ENCODE assay signal across 9 mouse cellular contexts in the genomic region with DNA sequence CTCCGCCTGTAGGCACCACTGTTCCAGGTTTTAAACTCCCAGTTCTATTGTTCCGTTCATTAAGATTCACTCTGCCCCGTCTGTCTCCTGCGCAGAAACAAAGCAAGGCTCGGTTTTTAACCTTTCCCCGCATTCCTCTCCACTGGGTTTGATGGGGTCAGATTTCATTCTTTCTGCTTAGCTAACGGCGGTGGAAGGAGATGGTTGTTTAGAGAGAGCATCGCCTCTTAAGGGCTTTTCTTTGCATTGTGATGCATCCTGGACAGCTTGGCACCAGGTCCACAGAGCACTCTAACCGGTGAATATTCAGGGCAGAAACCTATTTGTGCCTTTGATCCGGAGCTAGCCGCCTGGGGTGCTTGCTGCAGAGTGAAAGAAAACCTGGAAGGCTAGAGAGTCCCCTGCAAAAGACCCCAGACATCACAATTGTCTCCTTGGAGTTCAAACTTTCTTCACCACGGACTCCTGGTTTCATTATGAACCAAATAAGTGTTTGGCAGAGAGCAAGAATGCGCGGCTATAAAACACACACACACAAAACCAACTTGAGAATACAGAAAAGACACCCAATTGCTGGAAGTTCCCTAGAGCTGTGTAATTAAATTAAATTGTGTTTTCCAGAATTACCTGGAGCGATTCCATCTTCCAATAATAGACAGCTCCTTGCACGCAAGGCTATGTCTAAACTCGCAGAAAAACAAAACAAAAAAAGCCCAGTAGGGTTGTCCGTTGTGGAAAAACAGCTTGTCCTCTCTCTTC. TPM values are rescaled to one million over a fixed set of nuclear protein-coding genes. Genes with fewer than 3 reads are reported as not detected.
DNase-seq lines count a peak whose midpoint lies in the region; ATAC-seq and TF ChIP-seq lines count a peak whose summit lies in the region.
"Had no signal": no experiment of that assay in that cellular context is flagged by ENCODE, and none has a peak within 500 bp of the region (broad histone marks: within the 10 kb centered on the region; RNA-seq: fewer than 3 reads in every experiment).

No protein-coding gene starts in this region.

- H3K9me3 ChIP-seq in heart, embryonic 13.5 days, result no peaks in the 10 kb centered on the region
- no peaks in the 10 kb centered on the region for H3K9me3 ChIP-seq in hindbrain, embryonic 13.5 days
- no peaks in the 10 kb centered on the region for H3K9me3 ChIP-seq in midbrain, postnatal 0 days (ENCODE audit: low read length)

- no peak for DNase-seq in heart, adult 18-20 months
- peak; percentile 79 for DNase-seq in embryo, embryonic 11 days
- peak; percentile 53 for DNase-seq in midbrain, postnatal 0 days (ENCODE audit: low spot score)
- DNase-seq in ovary, postnatal 10 days (ENCODE audit: low spot score), result no peak
- DNase-seq in gastrocnemius, adult 18-20 months (ENCODE audit: low spot score), result no peak
- DNase-seq: liver, postnatal 0 days had no signal

- 0 out of 2 replicates have a peak, but pooled peaks have one; percentile 7 for TF ChIP-seq CTCF in midbrain, postnatal 0 days (IDR thresholded peaks at IDR 0.05)

- WGBS in heart, embryonic 13.5 days, result 18% methylated on average over 19 of the region's 19 CpGs
- WGBS in hindbrain, embryonic 13.5 days, result 2% methylated on average over 19 of the region's 19 CpGs
- 8% methylated on average over 19 of the region's 19 CpGs for WGBS in midbrain, postnatal 0 days

- H3K4me1 ChIP-seq in heart, embryonic 13.5 days, result peaks cover 23% of the 10 kb centered on the region
- H3K4me1 ChIP-seq in hindbrain, embryonic 13.5 days (replicated peaks), result peaks cover 47% of the 10 kb centered on the region
- H3K4me1 ChIP-seq in midbrain, postnatal 0 days (ENCODE audit: insufficient read depth, low read length), result peaks cover 9% of the 10 kb centered on the region; the same call in 1 of the 2 replicates

- no peak overlapping the region for H3K27ac ChIP-seq in heart, embryonic 13.5 days (replicated peaks)
- H3K27ac ChIP-seq in hindbrain, embryonic 13.5 days, result peak overlapping the region; percentile 80
- H3K27ac ChIP-seq in midbrain, postnatal 0 days (ENCODE audit: low read depth, low read length), result peak overlapping the region; percentile 75

- H3K4me3 ChIP-seq in heart, embryonic 13.5 days, result peak overlapping the region; percentile 24
- H3K4me3 ChIP-seq in hindbrain, embryonic 13.5 days, result no peak overlapping the region; the same call in 1 of the 2 replicates
- H3K4me3 ChIP-seq in midbrain, postnatal 0 days (ENCODE audit: low read depth, low read length), result no peak overlapping the region

- H3K9ac ChIP-seq in heart, embryonic 13.5 days, result peak overlapping the region; percentile 54; the same call in 1 of the 2 replicates
- H3K9ac ChIP-seq in hindbrain, embryonic 13.5 days, result peak overlapping the region; percentile 58
- peak overlapping the region; percentile 39; the same call in 1 of the 2 replicates for H3K9ac ChIP-seq in midbrain, postnatal 0 days (replicated peaks; ENCODE audit: low read length, poor library complexity, severe bottlenecking)
- H3K9ac ChIP-seq: liver, postnatal 0 days had no signal

- ATAC-seq in heart, embryonic 13.5 days (ENCODE audit: extremely low read depth, insufficient number of reproducible peaks, low FRiP score, low TSS enrichment), result no peak
- ATAC-seq in hindbrain, embryonic 13.5 days (ENCODE audit: low FRiP score), result peak; percentile 65
- ATAC-seq in midbrain, postnatal 0 days (ENCODE audit: low FRiP score), result no peak
- no peak for ATAC-seq in monocyte, adult 5-6 weeks (replicated peaks; ENCODE audit: insufficient number of reproducible peaks, low FRiP score, low TSS enrichment, poor library complexity, severe bottlenecking)
- ATAC-seq: liver, postnatal 0 days had no signal

- H3K36me3 ChIP-seq in heart, embryonic 13.5 days, result no peaks in the 10 kb centered on the region
- H3K36me3 ChIP-seq in hindbrain, embryonic 13.5 days, result no peaks in the 10 kb centered on the region
- H3K36me3 ChIP-seq in midbrain, postnatal 0 days (ENCODE audit: insufficient read depth, low read length), result no peaks in the 10 kb centered on the region

- H3K27me3 ChIP-seq in heart, embryonic 13.5 days (replicated peaks), result peaks cover 3% of the 10 kb centered on the region
- H3K27me3 ChIP-seq in hindbrain, embryonic 13.5 days, result no peaks in the 10 kb centered on the region
- H3K27me3 ChIP-seq in midbrain, postnatal 0 days (ENCODE audit: insufficient read depth, low read length), result no peaks in the 10 kb centered on the region

- peak overlapping the region; percentile 61 for H3K4me2 ChIP-seq in heart, embryonic 13.5 days
- peak overlapping the region; percentile 46 for H3K4me2 ChIP-seq in hindbrain, embryonic 13.5 days
- peak overlapping the region; percentile 36 for H3K4me2 ChIP-seq in midbrain, postnatal 0 days (ENCODE audit: low read depth, low read length, poor library complexity, severe bottlenecking)

RNA-seq across cellular contexts. Expression of gene Dok5, which starts 40.7 kb away (rescaled TPM):
- polyA plus RNA-seq in heart, embryonic 13.5 days (2015; fragmentation: Nextera tagmentation; extraction: Ambion mirVana), result 6.1 and 8.4 TPM in 2 replicates
- total RNA-seq in heart, adult 18-20 months (2021), result under 1 TPM; 0.26 to 0.30 TPM
- polyA plus RNA-seq in hindbrain, embryonic 13.5 days (2015; fragmentation: Nextera tagmentation; extraction: Ambion mirVana), result 63.7 and 64.6 TPM in 2 replicates
- total RNA-seq in midbrain, postnatal 0 days (2014; rRNA removed), result 27.0 and 29.3 TPM in 2 replicates
- polyA plus RNA-seq in midbrain, postnatal 0 days (2015; fragmentation: Nextera tagmentation; extraction: Ambion mirVana), result 35.2 and 36.9 TPM in 2 replicates
- not detected in 3 replicates for total RNA-seq in monocyte, adult 5-6 weeks (2017)
- total RNA-seq in gastrocnemius, adult 18-20 months (2021), result 1 to 10 TPM; 2.8 to 3.8 TPM

Comparison
In these comparisons a context has a peak if more than half of its experiments do, and no peak if none do; other contexts are left out.
1. DNase-seq: peak in embryo, embryonic 11 days (single experiment) and midbrain, postnatal 0 days (single experiment); none in heart, adult 18-20 months (0 of 2), ovary, postnatal 10 days (single experiment) and gastrocnemius, adult 18-20 months (single experiment).
2. Peak in every context shown above with its lines, with median percentiles within 50 percentile points of each other: H3K4me2 ChIP-seq and H3K9ac ChIP-seq.